Mouse (Mus musculus) erythroblast, embryonic 14.5 days (primary cell): Measurements from ENCODE around the gene Znrf3. TPM values are rescaled to one million over a fixed set of nuclear protein-coding genes. Genes with fewer than 3 reads are reported as not detected.

ENCODE experiments used
- H3K27me3 ChIP-seq: 2 replicates; pipeline ENCODE4 v1.6.1; 2012; ENCODE audit warnings: inconsistent platforms; ENCODE audit not compliant: control insufficient read depth
- H3K36me3 ChIP-seq: 2 replicates; pipeline ENCODE4 v1.6.1; 2012; ENCODE audit warnings: mild to moderate bottlenecking, inconsistent platforms; ENCODE audit not compliant: control insufficient read depth
- H3K4me1 ChIP-seq: 2 replicates; pipeline ENCODE4 v1.6.1; 2012; ENCODE audit warnings: inconsistent platforms; ENCODE audit not compliant: control insufficient read depth
- H3K4me3 ChIP-seq: replicated peaks from 2 replicates; pipeline ENCODE3; 2012; ENCODE audit warnings: moderate library complexity, mild to moderate bottlenecking, inconsistent platforms
- H3K9me3 ChIP-seq: 2 replicates; pipeline ENCODE4 v1.6.1; 2012; ENCODE audit warnings: low read length, inconsistent platforms, mixed read lengths; ENCODE audit not compliant: control insufficient read depth
- GATA1 ChIP-seq: IDR thresholded peaks from 2 replicates; pipeline ENCODE4 v1.6.1; 2012; ENCODE audit warnings: low read length, inconsistent platforms, mixed read lengths
- TAL1 ChIP-seq: IDR thresholded peaks from 3 replicates; pipeline ENCODE4 v1.6.1; 2012; ENCODE audit warnings: low read length, inconsistent platforms, mixed read lengths
- polyA plus RNA-seq: library from polyadenylated mRNA; stranded (reverse); fragments of >175 nt; gene quantifications from 2 replicates; pipeline ENCODE4 v1.2.3, GENCODE M21; 2012

The Znrf3 gene
- polyA plus RNA-seq, 1 experiment = 0.10 TPM

DNA sequence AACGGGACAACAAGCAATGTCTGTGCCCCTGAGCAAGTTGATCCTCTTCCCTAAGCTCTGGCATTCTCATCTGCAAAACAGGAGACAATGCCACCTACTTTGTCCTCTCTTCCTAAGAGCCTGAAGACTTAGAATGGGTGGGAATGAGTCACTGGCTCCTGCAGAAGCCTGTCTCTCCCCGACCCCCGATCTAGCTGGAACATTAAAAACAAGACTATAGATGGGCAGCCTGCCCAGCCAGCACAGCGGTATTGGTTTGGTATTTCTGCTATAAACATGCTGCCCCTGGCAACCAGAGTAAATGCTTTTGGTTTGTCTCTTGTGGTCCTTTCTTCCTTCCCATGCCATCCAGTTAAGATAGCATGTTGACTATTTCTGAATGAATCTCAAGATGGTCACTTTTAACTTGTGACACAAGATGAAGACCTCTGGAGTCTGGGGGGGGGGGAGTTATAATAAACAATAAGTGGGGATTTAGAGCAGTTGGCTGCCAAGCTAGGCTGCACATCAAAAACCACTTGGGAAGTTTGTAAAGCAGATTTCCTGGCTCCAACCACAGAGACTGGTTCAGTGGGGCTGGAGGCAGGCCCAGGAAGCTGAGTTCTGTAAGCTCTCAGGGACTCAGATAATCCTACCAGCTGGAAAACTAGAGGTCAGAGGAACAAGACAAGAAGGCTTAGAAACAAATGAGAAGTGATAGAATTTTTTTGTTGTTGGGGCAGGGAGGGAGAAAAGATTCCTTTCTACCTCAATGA, 154.6 kb downstream of the Znrf3 start:
- Histone ChIP-seq H3K4me1 (no peaks in the 10 kb centered on the region), H3K9me3 (no peaks in the 10 kb centered on the region), H3K4me3 (no peak overlapping the region), H3K36me3 (peaks cover 15% of the 10 kb centered on the region), H3K27me3 (no peaks in the 10 kb centered on the region)
- TF ChIP-seq GATA1 (no peak), TAL1 (no peak)

GRCm38 (mm10) chr11:5283987-5284386, 160.7 kb downstream of the Znrf3 start:
- H3K4me1 ChIP-seq = peaks cover 9% of the 10 kb centered on the region
- TF ChIP-seq GATA1 (no peak), TAL1 (no peak)
- no peak overlapping the region for H3K4me3 ChIP-seq
- no peaks in the 10 kb centered on the region for H3K27me3 ChIP-seq
- no peaks in the 10 kb centered on the region for H3K9me3 ChIP-seq
- H3K36me3 ChIP-seq = peaks cover 50% of the 10 kb centered on the region

DNA sequence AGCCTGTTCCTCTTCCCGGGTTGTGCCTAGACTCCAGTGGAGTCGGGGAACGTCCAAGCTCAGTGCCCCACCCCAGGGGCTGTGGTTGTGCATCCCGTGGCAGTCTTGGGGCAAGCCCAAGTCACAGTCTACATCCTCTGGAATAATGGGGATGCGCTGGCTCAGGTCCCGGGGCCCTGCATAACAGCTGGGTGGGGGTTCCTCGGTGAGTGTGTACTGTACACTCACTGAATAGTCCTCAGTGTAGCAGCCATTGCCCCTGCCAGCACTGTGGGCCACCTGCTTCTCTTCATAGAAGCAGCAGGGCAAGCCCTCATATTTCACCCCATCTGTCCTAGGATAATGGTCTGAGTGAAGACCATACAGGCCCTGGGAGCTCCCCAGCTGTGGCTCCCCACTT, 163.7 kb downstream of the Znrf3 start:
- H3K36me3 ChIP-seq = peaks cover 39% of the 10 kb centered on the region
- no peak for TF ChIP-seq GATA1
- no peak for TF ChIP-seq TAL1
- no peaks in the 10 kb centered on the region for H3K9me3 ChIP-seq
- H3K4me3 ChIP-seq = no peak overlapping the region
- H3K4me1 ChIP-seq = peaks cover 9% of the 10 kb centered on the region
- no peaks in the 10 kb centered on the region for H3K27me3 ChIP-seq

- no peak for TF ChIP-seq TAL1
- TF ChIP-seq GATA1 = no peak
- peaks cover 30% of the 10 kb centered on the region for H3K36me3 ChIP-seq
- H3K4me3 ChIP-seq = no peak overlapping the region
- H3K4me1 ChIP-seq = peaks cover 9% of the 10 kb centered on the region
- H3K9me3 ChIP-seq = no peaks in the 10 kb centered on the region
- H3K27me3 ChIP-seq = no peaks in the 10 kb centered on the region
Measured at GRCm38 (mm10) chr11:5278463-5278862, 166.2 kb downstream of the Znrf3 start.

- Histone ChIP-seq H3K36me3 (peaks cover 22% of the 10 kb centered on the region), H3K27me3 (no peaks in the 10 kb centered on the region), H3K9me3 (no peaks in the 10 kb centered on the region), H3K4me1 (peaks cover 9% of the 10 kb centered on the region), H3K4me3 (no peak overlapping the region)
- TF ChIP-seq TAL1 = no peak
- no peak for TF ChIP-seq GATA1
Measured at GRCm38 (mm10) chr11:5277307-5277971, 167.2 kb downstream of the Znrf3 start.

- no peak overlapping the region for H3K4me3 ChIP-seq
- TF ChIP-seq GATA1 (no peak), TAL1 (no peak)
- no peaks in the 10 kb centered on the region for H3K27me3 ChIP-seq
Measured at GRCm38 (mm10) chr11:5275216-5275615, 169.4 kb downstream of the Znrf3 start.

DNA sequence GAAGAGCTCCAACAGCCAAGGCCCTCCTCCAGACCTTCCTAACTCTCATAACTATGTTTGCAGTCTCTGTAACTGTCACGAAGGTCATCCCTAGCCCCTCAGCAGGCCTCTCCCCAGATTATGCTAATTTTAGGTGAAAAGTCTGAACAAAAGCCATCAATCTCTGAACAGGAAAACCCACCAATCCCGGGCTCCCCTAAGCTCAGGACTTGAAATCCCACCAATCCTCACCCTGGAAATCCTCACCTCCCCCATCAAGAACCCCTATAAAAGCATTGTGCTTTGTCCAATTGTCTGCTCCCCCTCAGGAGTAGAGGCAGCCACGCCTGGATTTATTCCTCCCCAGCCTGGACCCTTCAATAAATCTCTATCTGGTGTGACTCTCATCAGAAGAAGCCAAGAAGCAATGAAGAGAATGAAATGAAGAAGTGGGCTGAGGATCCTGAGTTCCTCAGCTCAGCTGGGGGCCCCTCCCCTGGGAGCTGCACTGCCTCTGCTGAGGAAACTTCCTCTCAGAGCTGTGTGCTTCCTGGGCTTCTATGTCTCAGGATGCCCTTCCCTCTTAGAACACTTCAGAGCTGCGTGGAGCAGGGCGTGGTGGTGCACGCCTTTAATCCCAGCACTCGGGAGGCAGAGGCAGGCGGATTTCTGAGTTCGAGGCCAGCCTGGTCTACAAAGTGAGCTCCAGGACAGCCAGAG, 172.0 kb downstream of the Znrf3 start:
- no peaks in the 10 kb centered on the region for H3K4me1 ChIP-seq
- H3K36me3 ChIP-seq = no peaks in the 10 kb centered on the region
- TF ChIP-seq TAL1 = no peak
- TF ChIP-seq GATA1 = no peak
- no peaks in the 10 kb centered on the region for H3K27me3 ChIP-seq
- no peaks in the 10 kb centered on the region for H3K9me3 ChIP-seq
- no peak overlapping the region for H3K4me3 ChIP-seq

More at GRCm38 (mm10) chr11:5275216-5275615, 169.4 kb downstream of the Znrf3 start:
- Histone ChIP-seq H3K36me3 (peaks cover 3% of the 10 kb centered on the region; the same call in 1 of the 2 replicates), H3K4me1 (peaks cover 7% of the 10 kb centered on the region), H3K9me3 (no peaks in the 10 kb centered on the region)

DNA sequence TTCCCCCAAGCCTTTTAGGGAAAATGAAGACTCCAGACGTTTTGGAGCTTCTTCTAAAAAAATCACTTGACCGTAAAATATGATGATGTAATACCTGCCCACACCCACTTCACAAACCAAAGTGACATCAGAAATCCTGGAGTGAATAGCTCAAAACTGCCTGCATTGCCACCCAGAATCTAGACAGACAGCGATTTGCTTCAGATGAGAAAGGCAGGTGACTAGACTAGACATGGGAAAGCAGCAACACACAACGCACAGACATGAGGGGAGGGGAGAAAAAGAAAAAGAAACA, 172.6 kb downstream of the Znrf3 start:
- Histone ChIP-seq H3K4me1 (no peaks in the 10 kb centered on the region), H3K36me3 (no peaks in the 10 kb centered on the region), H3K9me3 (no peaks in the 10 kb centered on the region), H3K27me3 (no peaks in the 10 kb centered on the region), H3K4me3 (no peak overlapping the region)
- TF ChIP-seq GATA1 (no peak), TAL1 (no peak)
